Mouse (Mus musculus) lung, postnatal 0 days (tissue): ENCODE data around the gene 9930111J21Rik2. TPM values are rescaled to one million over a fixed set of nuclear protein-coding genes. Genes with fewer than 3 reads are reported as not detected.
A peak's percentile ranks its signal among the peaks of the same experiment; 100 is the strongest.
"Not testable (repeated sequence)": the region's sequence is repeated elsewhere in the genome, so short reads cannot be mapped to it uniquely, and the experiment has no call there.

Experiments
- ATAC-seq: fragments of 200-750 bp; cut with Nextera tagmentation; 2 replicates; pipeline ENCODE4 v1.8.0; 2017; ENCODE audit warnings: moderate library complexity
- DNase-seq: peaks from one replicate; pipeline ENCODE4 v3.0.0-alpha.2; 2016; ENCODE audit warnings: low spot score
- H3K27ac ChIP-seq: fragments of 300-500 bp; sonication (generic); 2 replicates; pipeline ENCODE4 v1.5.1; 2014; ENCODE audit warnings: antibody characterized with exemption, mild to moderate bottlenecking, low read length, mixed read lengths
- H3K27me3 ChIP-seq: fragments of 300-500 bp; sonication (generic); replicated peaks from 2 replicates; pipeline ENCODE4 v1.6.1; 2014; ENCODE audit warnings: low read length, mixed read lengths; ENCODE audit not compliant: insufficient read depth
- H3K36me3 ChIP-seq: fragments of 300-500 bp; sonication (generic); 2 replicates; pipeline ENCODE4 v1.6.1; 2014; ENCODE audit warnings: low read length, mixed read lengths; ENCODE audit not compliant: insufficient read depth
- H3K4me1 ChIP-seq: fragments of 300-500 bp; sonication (generic); 2 replicates; pipeline ENCODE4 v1.6.1; 2014; ENCODE audit warnings: antibody characterized with exemption, low read depth, low read length, mixed read lengths; ENCODE audit not compliant: insufficient read depth
- H3K4me2 ChIP-seq: fragments of 300-500 bp; sonication (generic); replicated peaks from 2 replicates; pipeline ENCODE4 v1.6.1; 2014; ENCODE audit warnings: low read depth, mild to moderate bottlenecking, low read length, moderate library complexity, mixed read lengths
- H3K4me3 ChIP-seq: fragments of 300-500 bp; sonication (generic); 2 replicates; pipeline ENCODE4 v1.5.1; 2014; ENCODE audit warnings: low read depth, low read length
- H3K9ac ChIP-seq: fragments of 300-500 bp; sonication (generic); replicated peaks from 2 replicates; pipeline ENCODE4 v1.6.1; 2014; ENCODE audit warnings: low read depth, mild to moderate bottlenecking
- H3K9me3 ChIP-seq: fragments of 300-500 bp; sonication (generic); 2 replicates; pipeline ENCODE4 v1.6.1; 2016; ENCODE audit warnings: low read length, mixed read lengths
- WGBS: fragments of 180-500 bp; shearing (Covaris S2); extraction: QIAGEN DNeasy Blood & Tissue Kit; methylation state at CpG from one replicate; pipeline ENCODE4 v1.1.7; 2014; 5-methylcytosine and 5-hydroxymethylcytosine counted together
- polyA plus RNA-seq: library from polyadenylated mRNA; unstranded; fragments of >200 nt; fragmentation: Nextera tagmentation; extraction: Ambion mirVana; gene quantifications from 2 replicates; pipeline ENCODE4 v1.2.1, GENCODE M21; 2015

9930111J21Rik2 gene
- polyA plus RNA-seq, 1 experiment from 2014 or later: 1.8 TPM

- not testable (repeated sequence) for H3K36me3 ChIP-seq, H3K4me3 ChIP-seq, ATAC-seq, H3K4me2 ChIP-seq, DNase-seq, H3K9ac ChIP-seq, H3K4me1 ChIP-seq, H3K27me3 ChIP-seq, H3K9me3 ChIP-seq, H3K27ac ChIP-seq
- 63% methylated on average over 2 of the region's 2 CpGs for whole genome bisulfite sequencing
Measured at GRCm38 (mm10) chr11:48989981-48990380, 61.1 kb downstream of the 9930111J21Rik2 start.

- 59% methylated on average over 2 of the region's 3 CpGs for WGBS
Measured at GRCm38 (mm10) chr11:48988219-48988618, 62.8 kb downstream of the 9930111J21Rik2 start.

GRCm38 (mm10) chr11:48982848-48983247, 68.2 kb downstream of the 9930111J21Rik2 start:
- not testable (repeated sequence) for H3K27ac ChIP-seq
- ATAC-seq: peak; percentile 24; the same call in 1 of the 2 replicates

More at GRCm38 (mm10) chr11:48988219-48988618, 62.8 kb downstream of the 9930111J21Rik2 start:
- not testable (repeated sequence) for H3K9ac ChIP-seq, H3K4me3 ChIP-seq, H3K4me2 ChIP-seq, DNase-seq, H3K9me3 ChIP-seq, H3K4me1 ChIP-seq, H3K27me3 ChIP-seq, H3K27ac ChIP-seq, H3K36me3 ChIP-seq, ATAC-seq

GRCm38 (mm10) chr11:48980052-48980451, 71.0 kb downstream of the 9930111J21Rik2 start:
- not testable (repeated sequence) for H3K27me3 ChIP-seq, H3K9me3 ChIP-seq, H3K4me2 ChIP-seq, H3K27ac ChIP-seq, H3K4me1 ChIP-seq, DNase-seq, ATAC-seq, H3K4me3 ChIP-seq, H3K9ac ChIP-seq, H3K36me3 ChIP-seq
- WGBS: no CpG with 5 or more reads among the region's 5 CpGs

More at GRCm38 (mm10) chr11:48982848-48983247, 68.2 kb downstream of the 9930111J21Rik2 start:
- DNase-seq, H3K9ac ChIP-seq, H3K4me2 ChIP-seq, H3K9me3 ChIP-seq, H3K36me3 ChIP-seq, H3K4me1 ChIP-seq, H3K27me3 ChIP-seq, H3K4me3 ChIP-seq: not testable (repeated sequence)
- WGBS: no CpG with 5 or more reads among the region's 3 CpGs

- not testable (repeated sequence) for H3K36me3 ChIP-seq, H3K9me3 ChIP-seq, H3K27me3 ChIP-seq, H3K4me2 ChIP-seq, H3K27ac ChIP-seq, H3K9ac ChIP-seq, H3K4me1 ChIP-seq, H3K4me3 ChIP-seq, DNase-seq
- WGBS: no CpG with 5 or more reads among the region's 3 CpGs
- peak; percentile 85 for ATAC-seq
Measured at GRCm38 (mm10) chr11:48979251-48979650, 71.8 kb downstream of the 9930111J21Rik2 start, which contains the start of gene 9930111J21Rik1. 9930111J21Rik1 (minus strand) TSS chr11:48979398.

GRCm38 (mm10) chr11:48978240-48978939, 72.7 kb downstream of the 9930111J21Rik2 start, which contains the start of gene Olfr56:
Olfr56 (plus strand) TSS chr11:48978889.
- H3K4me1 ChIP-seq, H3K4me2 ChIP-seq, H3K27ac ChIP-seq, H3K4me3 ChIP-seq, DNase-seq, H3K36me3 ChIP-seq, H3K9ac ChIP-seq, H3K27me3 ChIP-seq, H3K9me3 ChIP-seq: not testable (repeated sequence)
- ATAC-seq: peak; percentile 7; the same call in 1 of the 2 replicates
- no CpG with 5 or more reads among the region's 1 CpGs for WGBS

- not testable (repeated sequence) for H3K36me3 ChIP-seq, H3K27ac ChIP-seq, H3K4me2 ChIP-seq, H3K4me3 ChIP-seq, H3K9me3 ChIP-seq, H3K4me1 ChIP-seq, H3K9ac ChIP-seq, H3K27me3 ChIP-seq, DNase-seq
- WGBS: no CpG with 5 or more reads among the region's 1 CpGs
- peak; percentile 57; the same call in 1 of the 2 replicates for ATAC-seq
Measured at GRCm38 (mm10) chr11:48974686-48975085, 76.4 kb downstream of the 9930111J21Rik2 start.

Other genes with a start within 250 kb of the 9930111J21Rik2 start
- gene Trim41, start 233.9 kb downstream of the 9930111J21Rik2 start, polyA plus RNA-seq: 4.3 and 5.1 TPM in 2 replicates
- gene Trim7, start 225.1 kb downstream of the 9930111J21Rik2 start, polyA plus RNA-seq: 1.2 and 1.6 TPM in 2 replicates
- 4.4 and 5.5 TPM in 2 replicates for gene Gm12184, start 224.6 kb downstream of the 9930111J21Rik2 start, polyA plus RNA-seq
- gene Irgm1, start 179.6 kb downstream of the 9930111J21Rik2 start, polyA plus RNA-seq: 20.2 and 26.4 TPM in 2 replicates
- gene Gm5431, start 149.0 kb downstream of the 9930111J21Rik2 start, polyA plus RNA-seq: 0.37 and 0.57 TPM in 2 replicates
- 5.0 and 7.2 TPM in 2 replicates for gene Psme2b, start 105.1 kb downstream of the 9930111J21Rik2 start, polyA plus RNA-seq
- gene Olfr56, start 72.4 kb downstream of the 9930111J21Rik2 start, polyA plus RNA-seq: 0.08 and 0.15 TPM in 2 replicates
- 1.6 and 3.1 TPM in 2 replicates for gene 9930111J21Rik1, start 71.8 kb downstream of the 9930111J21Rik2 start, polyA plus RNA-seq
- 0.17 and 0.20 TPM in 2 replicates for gene Gm12185, start 59.0 kb downstream of the 9930111J21Rik2 start, polyA plus RNA-seq
- 3.2 and 9.1 TPM in 2 replicates for gene Tgtp1, start 57.1 kb downstream of the 9930111J21Rik2 start, polyA plus RNA-seq
- gene Tgtp2, start 13.0 kb upstream of the 9930111J21Rik2 start, polyA plus RNA-seq: 4.7 and 4.9 TPM in 2 replicates
- gene Ifi47, start 25.3 kb upstream of the 9930111J21Rik2 start, polyA plus RNA-seq: 11.7 and 13.1 TPM in 2 replicates
- not detected in 2 replicates for gene Olfr1396, start 63.6 kb upstream of the 9930111J21Rik2 start, polyA plus RNA-seq
- gene Olfr1395, start 91.0 kb upstream of the 9930111J21Rik2 start, polyA plus RNA-seq: not detected in 2 replicates
- not detected in 2 replicates for gene Olfr1394, start 103.1 kb upstream of the 9930111J21Rik2 start, polyA plus RNA-seq
- gene Btnl9, start 135.9 kb upstream of the 9930111J21Rik2 start, polyA plus RNA-seq: 0.56 and 0.82 TPM in 2 replicates
- gene Zfp62, start 152.1 kb upstream of the 9930111J21Rik2 start, polyA plus RNA-seq: 19.6 and 21.5 TPM in 2 replicates
- 90.2 and 94.5 TPM in 2 replicates for gene Mgat1, start 192.9 kb upstream of the 9930111J21Rik2 start, polyA plus RNA-seq
- not detected in 2 replicates for gene Olfr1393, start 227.1 kb upstream of the 9930111J21Rik2 start, polyA plus RNA-seq
- 0.05 TPM in 1 of 2 replicates, not detected in the other for gene Olfr1392, start 234.0 kb upstream of the 9930111J21Rik2 start, polyA plus RNA-seq